Mouse (Mus musculus): ENCODE data around the gene Wt1.

Gene Wt1

GRCm38 (mm10) chr2:105126279-105126678 lies at the start of gene Wt1:
Gene Wt1 (plus strand): TSS chr2:105126529.
- peak; percentile 68 for DNase-seq (ENCODE audit: low read depth, low spot score)

GRCm38 (mm10) chr2:105077151-105077550 lies 49.2 kb upstream of the Wt1 start:
- no peak for DNase-seq (ENCODE audit: low read depth, low spot score)

- DNase-seq (ENCODE audit: low read depth, low spot score): no peak
Measured at GRCm38 (mm10) chr2:105082256-105082790, 44.0 kb upstream of the Wt1 start.

- DNase-seq (ENCODE audit: low read depth, low spot score): no peak
Measured at GRCm38 (mm10) chr2:105084035-105084434, 42.3 kb upstream of the Wt1 start.

- DNase-seq (ENCODE audit: low read depth, low spot score): no peak
Measured at GRCm38 (mm10) chr2:105086081-105086480, 40.2 kb upstream of the Wt1 start.

GRCm38 (mm10) chr2:105088005-105088404 lies 38.3 kb upstream of the Wt1 start:
- no peak for DNase-seq (ENCODE audit: low read depth, low spot score)

GRCm38 (mm10) chr2:105089083-105089482 lies 37.2 kb upstream of the Wt1 start:
- peak; percentile 81 for DNase-seq (ENCODE audit: low read depth, low spot score)

GRCm38 (mm10) chr2:105089581-105090508 lies 36.5 kb upstream of the Wt1 start:
- peak; percentile 48 for DNase-seq (ENCODE audit: low read depth, low spot score)

GRCm38 (mm10) chr2:105090991-105091390 lies 35.3 kb upstream of the Wt1 start:
- no peak for DNase-seq (ENCODE audit: low read depth, low spot score)

GRCm38 (mm10) chr2:105091718-105092117 lies 34.6 kb upstream of the Wt1 start, which contains the start of gene Gm11060:
Gene Gm11060 (plus strand): TSS chr2:105092018.
- no peak for DNase-seq (ENCODE audit: low read depth, low spot score)

GRCm38 (mm10) chr2:105097294-105097953 lies 28.9 kb upstream of the Wt1 start:
- DNase-seq (ENCODE audit: low read depth, low spot score): no peak

GRCm38 (mm10) chr2:105099410-105099809 lies 26.9 kb upstream of the Wt1 start:
- DNase-seq (ENCODE audit: low read depth, low spot score): no peak

GRCm38 (mm10) chr2:105100541-105100940 lies 25.8 kb upstream of the Wt1 start:
- no peak for DNase-seq (ENCODE audit: low read depth, low spot score)

- DNase-seq (ENCODE audit: low read depth, low spot score): no peak
Measured at GRCm38 (mm10) chr2:105108703-105109158, 17.6 kb upstream of the Wt1 start.

- DNase-seq (ENCODE audit: low read depth, low spot score): no peak
Measured at GRCm38 (mm10) chr2:105114074-105114473, 12.3 kb upstream of the Wt1 start.

GRCm38 (mm10) chr2:105117669-105118068 lies 8.7 kb upstream of the Wt1 start:
- no peak for DNase-seq (ENCODE audit: low read depth, low spot score)

GRCm38 (mm10) chr2:105122216-105122615 lies 4.1 kb upstream of the Wt1 start:
- peak; percentile 74 for DNase-seq (ENCODE audit: low read depth, low spot score)

GRCm38 (mm10) chr2:105122886-105123285 lies 3.4 kb upstream of the Wt1 start:
- no peak for DNase-seq (ENCODE audit: low read depth, low spot score)

GRCm38 (mm10) chr2:105123431-105123830 lies 2.9 kb upstream of the Wt1 start:
- DNase-seq (ENCODE audit: low read depth, low spot score): no peak

GRCm38 (mm10) chr2:105123881-105124280 lies 2.4 kb upstream of the Wt1 start:
- no peak for DNase-seq (ENCODE audit: low read depth, low spot score)

GRCm38 (mm10) chr2:105124391-105124790 lies 1.9 kb upstream of the Wt1 start:
- no peak for DNase-seq (ENCODE audit: low read depth, low spot score)

GRCm38 (mm10) chr2:105125205-105125604 lies 1.1 kb upstream of the Wt1 start:
- no peak for DNase-seq (ENCODE audit: low read depth, low spot score)
